Mouse (Mus musculus) megakaryocyte, embryonic 14.5 days (primary cell): ENCODE data around the gene Vps53. TPM values are rescaled to one million over a fixed set of nuclear protein-coding genes. Genes with fewer than 3 reads are reported as not detected.

Source experiments
- H3K27me3 ChIP-seq: replicated peaks from 2 replicates; pipeline ENCODE3; 2012; ENCODE audit warnings: inconsistent platforms
- H3K36me3 ChIP-seq: replicated peaks from 2 replicates; pipeline ENCODE3; 2012; ENCODE audit warnings: low read length, inconsistent platforms, mixed read lengths
- H3K4me1 ChIP-seq: 2 replicates; pipeline ENCODE4 v1.6.1; 2012; ENCODE audit warnings: inconsistent platforms
- H3K4me3 ChIP-seq: replicated peaks from 2 replicates; pipeline ENCODE3; 2012; ENCODE audit warnings: moderate library complexity, mild to moderate bottlenecking, inconsistent platforms
- H3K9me3 ChIP-seq: 2 replicates; pipeline ENCODE4 v1.6.1; 2012; ENCODE audit warnings: inconsistent platforms
- FLI1 ChIP-seq: IDR thresholded peaks from 2 replicates; pipeline ENCODE4 v1.6.1; 2012; ENCODE audit warnings: low read length, inconsistent platforms, mixed read lengths
- GATA1 ChIP-seq: IDR thresholded peaks from 3 replicates; pipeline ENCODE4 v1.6.1; 2012; ENCODE audit warnings: mixed read lengths, low read length, inconsistent platforms, borderline replicate concordance
- polyA plus RNA-seq: library from polyadenylated mRNA; stranded (reverse); fragments of >175 nt; gene quantifications from 2 replicates; pipeline ENCODE4 v1.2.3, GENCODE M21; 2012; ENCODE audit warnings: low replicate concordance; ENCODE audit not compliant: insufficient read depth

Vps53 gene
- polyA plus RNA-seq, 1 experiment, result 34.4 TPM

GRCm38 (mm10) chr11:76040106-76040505, 139.3 kb downstream of the Vps53 start:
- Histone ChIP-seq H3K4me1 (0 out of 2 replicates have a peak, but pooled peaks cover 5% of the 10 kb centered on the region), H3K27me3 (peaks cover 32% of the 10 kb centered on the region), H3K9me3 (peaks cover 10% of the 10 kb centered on the region), H3K36me3 (peaks cover 10% of the 10 kb centered on the region), H3K4me3 (no peak overlapping the region)
- no peak for TF ChIP-seq FLI1
- TF ChIP-seq GATA1, result no peak

- peaks cover 36% of the 10 kb centered on the region for H3K27me3 ChIP-seq
- H3K4me3 ChIP-seq, result no peak overlapping the region
- peaks cover 4% of the 10 kb centered on the region for H3K36me3 ChIP-seq
- H3K4me1 ChIP-seq, result 0 out of 2 replicates have a peak, but pooled peaks cover 3% of the 10 kb centered on the region
- TF ChIP-seq GATA1 (no peak), FLI1 (no peak)
- peaks cover 10% of the 10 kb centered on the region for H3K9me3 ChIP-seq
These were observed 140.0 kb downstream of the Vps53 start for GRCm38 (mm10) chr11:76039271-76040053.

- TF ChIP-seq FLI1 (no peak), GATA1 (no peak)
- H3K27me3 ChIP-seq, result peaks cover 45% of the 10 kb centered on the region
- H3K36me3 ChIP-seq, result no peaks in the 10 kb centered on the region
- 0 out of 2 replicates have a peak, but pooled peaks cover 3% of the 10 kb centered on the region for H3K4me1 ChIP-seq
- H3K9me3 ChIP-seq, result peaks cover 10% of the 10 kb centered on the region
- no peak overlapping the region for H3K4me3 ChIP-seq
These were observed 141.7 kb downstream of the Vps53 start for GRCm38 (mm10) chr11:76037581-76038294.

GRCm38 (mm10) chr11:76035182-76035581, 144.3 kb downstream of the Vps53 start:
- H3K36me3 ChIP-seq, result no peaks in the 10 kb centered on the region
- TF ChIP-seq GATA1, result no peak
- no peak for TF ChIP-seq FLI1
- no peak overlapping the region for H3K4me3 ChIP-seq
- peaks cover 10% of the 10 kb centered on the region for H3K9me3 ChIP-seq
- peaks cover 2% of the 10 kb centered on the region; the same call in 1 of the 2 replicates for H3K4me1 ChIP-seq
- peaks cover 57% of the 10 kb centered on the region for H3K27me3 ChIP-seq

- Histone ChIP-seq H3K4me3 (no peak overlapping the region), H3K4me1 (peaks cover 4% of the 10 kb centered on the region; the same call in 1 of the 2 replicates), H3K9me3 (peaks cover 10% of the 10 kb centered on the region), H3K36me3 (no peaks in the 10 kb centered on the region), H3K27me3 (peaks cover 64% of the 10 kb centered on the region)
- TF ChIP-seq FLI1, result no peak
- no peak for TF ChIP-seq GATA1
These were observed 145.6 kb downstream of the Vps53 start for GRCm38 (mm10) chr11:76033836-76034235.

- Histone ChIP-seq H3K4me3 (no peak overlapping the region), H3K36me3 (no peaks in the 10 kb centered on the region), H3K4me1 (peaks cover 4% of the 10 kb centered on the region; the same call in 1 of the 2 replicates), H3K27me3 (peaks cover 62% of the 10 kb centered on the region), H3K9me3 (peaks cover 10% of the 10 kb centered on the region)
- TF ChIP-seq GATA1 (no peak), FLI1 (no peak)
These were observed 146.1 kb downstream of the Vps53 start for GRCm38 (mm10) chr11:76033359-76033758.

GRCm38 (mm10) chr11:76028072-76028465, 151.4 kb downstream of the Vps53 start:
- Histone ChIP-seq H3K27me3 (peaks cover 83% of the 10 kb centered on the region), H3K36me3 (no peaks in the 10 kb centered on the region), H3K4me3 (peak overlapping the region; percentile 93), H3K4me1 (peaks cover 33% of the 10 kb centered on the region), H3K9me3 (no peaks in the 10 kb centered on the region)
- TF ChIP-seq GATA1 (no peak), FLI1 (no peak)

GRCm38 (mm10) chr11:76027139-76028071, 152.0 kb downstream of the Vps53 start, which contains the start of gene Rflnb:
Rflnb (minus strand) TSS chr11:76027782.
- Histone ChIP-seq H3K27me3 (peaks cover 85% of the 10 kb centered on the region), H3K4me3 (peak within 1 kb of the TSS; percentile 93), H3K36me3 (no peaks in the 10 kb centered on the region), H3K9me3 (no peaks in the 10 kb centered on the region), H3K4me1 (peaks cover 33% of the 10 kb centered on the region)
- TF ChIP-seq GATA1, result no peak

- no peaks in the 10 kb centered on the region for H3K9me3 ChIP-seq
- H3K4me1 ChIP-seq, result peaks cover 33% of the 10 kb centered on the region
- peaks cover 86% of the 10 kb centered on the region for H3K27me3 ChIP-seq
- TF ChIP-seq FLI1 (no peak), GATA1 (no peak)
- H3K36me3 ChIP-seq, result no peaks in the 10 kb centered on the region
- H3K4me3 ChIP-seq, result peak overlapping the region; percentile 93
These were observed 152.8 kb downstream of the Vps53 start for GRCm38 (mm10) chr11:76026527-76027138.
